Mouse (Mus musculus): ENCODE data around the gene Smim4.

Gene Smim4

GRCm38 (mm10) chr14:31138219-31138896 is 9.6 kb upstream of the Smim4 start:
- DNase-seq (ENCODE audit: extremely low spot score): no peak

GRCm38 (mm10) chr14:31137791-31138190 is 9.0 kb upstream of the Smim4 start:
- no peak for DNase-seq (ENCODE audit: extremely low spot score)

GRCm38 (mm10) chr14:31137281-31137595 is 8.5 kb upstream of the Smim4 start:
- DNase-seq (ENCODE audit: extremely low spot score): no peak

- no peak for DNase-seq (ENCODE audit: extremely low spot score)
Measured at GRCm38 (mm10) chr14:31136411-31137280, 7.9 kb upstream of the Smim4 start.

GRCm38 (mm10) chr14:31135495-31136410 is 7.0 kb upstream of the Smim4 start:
- DNase-seq (ENCODE audit: extremely low spot score): no peak

- no peak for DNase-seq (ENCODE audit: extremely low spot score)
Measured at GRCm38 (mm10) chr14:31134015-31135000, 5.6 kb upstream of the Smim4 start.

- no peak for DNase-seq (ENCODE audit: extremely low spot score)
Measured at GRCm38 (mm10) chr14:31133023-31133665, 4.4 kb upstream of the Smim4 start.

GRCm38 (mm10) chr14:31132491-31132975 is 3.8 kb upstream of the Smim4 start:
- DNase-seq (ENCODE audit: extremely low spot score): no peak

- DNase-seq (ENCODE audit: extremely low spot score): peak; percentile 46
Measured at GRCm38 (mm10) chr14:31132031-31132430, 3.3 kb upstream of the Smim4 start.

- no peak for DNase-seq (ENCODE audit: extremely low spot score)
Measured at GRCm38 (mm10) chr14:31131272-31131821, 2.6 kb upstream of the Smim4 start.

GRCm38 (mm10) chr14:31130236-31131220 is 1.8 kb upstream of the Smim4 start, which contains the start of gene Nt5dc2:
Gene Nt5dc2, plus strand, starts transcription at chr14:31131053.
- DNase-seq (ENCODE audit: extremely low spot score): peak; percentile 95

GRCm38 (mm10) chr14:31129326-31130235 is 825 bp upstream of the Smim4 start:
- no peak for DNase-seq (ENCODE audit: extremely low spot score)

GRCm38 (mm10) chr14:31128101-31128825 is 493 bp downstream of the Smim4 start:
- DNase-seq (ENCODE audit: extremely low spot score): peak; percentile 50

GRCm38 (mm10) chr14:31126826-31127225 is 1.9 kb downstream of the Smim4 start:
- DNase-seq (ENCODE audit: extremely low spot score): no peak

GRCm38 (mm10) chr14:31125106-31126075 is 3.4 kb downstream of the Smim4 start:
- DNase-seq (ENCODE audit: extremely low spot score): no peak

- no peak for DNase-seq (ENCODE audit: extremely low spot score)
Measured at GRCm38 (mm10) chr14:31115522-31115921, 13.2 kb downstream of the Smim4 start.
